ENCODE assay signal across 9 mouse cellular contexts in genomic region chr7:39455806-39456205, GRCm38 (mm10). TPM values are rescaled to one million over a fixed set of nuclear protein-coding genes. Genes with fewer than 3 reads are reported as not detected.
DNase-seq lines count a peak whose midpoint lies in the region; ATAC-seq and TF ChIP-seq lines count a peak whose summit lies in the region.
"Had no signal": no experiment of that assay in that cellular context is flagged by ENCODE, and none has a peak within 500 bp of the region (broad histone marks: within the 10 kb centered on the region; RNA-seq: fewer than 3 reads in every experiment).

No protein-coding gene starts in this region.

- no peaks in the 10 kb centered on the region for H3K9me3 ChIP-seq in embryonic facial prominence, embryonic 10.5 days
- no peaks in the 10 kb centered on the region for H3K9me3 ChIP-seq in limb, embryonic 11.5 days (ENCODE audit: control insufficient read depth, low read length)
- H3K9me3 ChIP-seq: neural tube, embryonic 12.5 days had no signal

- no peaks in the 10 kb centered on the region for H3K4me1 ChIP-seq in embryonic facial prominence, embryonic 10.5 days
- H3K4me1 ChIP-seq in limb, embryonic 11.5 days (ENCODE audit: control insufficient read depth, insufficient read depth, low read length) = no peaks in the 10 kb centered on the region
- H3K4me1 ChIP-seq in cerebellum, adult 2 months (ENCODE audit: control insufficient read depth, insufficient read depth, low read length) = peaks cover 8% of the 10 kb centered on the region; the same call in 1 of the 2 replicates

- no peak overlapping the region for H3K4me2 ChIP-seq in limb, embryonic 11.5 days (ENCODE audit: low read depth, severe bottlenecking)
- H3K4me2 ChIP-seq: neural tube, embryonic 12.5 days had no signal

- H3K9ac ChIP-seq in limb, embryonic 11.5 days (ENCODE audit: low read length) = no peak overlapping the region
- H3K9ac ChIP-seq: neural tube, embryonic 12.5 days had no signal

- TF ChIP-seq CTCF in cerebellum, adult 2 months (IDR thresholded peaks at IDR 0.05; ENCODE audit: borderline replicate concordance, insufficient read depth, low read depth, low read length) = no peak

- ATAC-seq in limb, embryonic 11.5 days (ENCODE audit: insufficient number of reproducible peaks, low FRiP score, low TSS enrichment, low read depth) = 0 out of 2 replicates have a peak, but pooled peaks have one; percentile 44

- TF ChIP-seq POLR2A in cerebellum, adult 2 months (IDR thresholded peaks at IDR 0.05; ENCODE audit: borderline replicate concordance, insufficient read depth, low read length) = no peak

- peaks cover 16% of the 10 kb centered on the region for H3K36me3 ChIP-seq in embryonic facial prominence, embryonic 10.5 days (replicated peaks)
- H3K36me3 ChIP-seq in limb, embryonic 11.5 days (ENCODE audit: control insufficient read depth, insufficient read depth, low read length) = no peaks in the 10 kb centered on the region

- no peak overlapping the region for H3K27ac ChIP-seq in embryonic facial prominence, embryonic 10.5 days (replicated peaks)
- no peak overlapping the region for H3K27ac ChIP-seq in limb, embryonic 11.5 days (replicated peaks; ENCODE audit: low read depth, low read length)
- H3K27ac ChIP-seq in cerebellum, adult 2 months (ENCODE audit: insufficient read depth, low read length) = no peak overlapping the region
- H3K27ac ChIP-seq: neural tube, embryonic 12.5 days had no signal

- peak; percentile 44 for DNase-seq in urinary bladder, postnatal 14 days (ENCODE audit: low spot score)
- no peak for DNase-seq in urinary bladder, postnatal 10 days (ENCODE audit: low spot score)
- peak; percentile 72 for DNase-seq in embryonic facial prominence, embryonic 10.5 days (ENCODE audit: low spot score)
- DNase-seq in limb, embryonic 11.5 days (ENCODE audit: low spot score) = peak; percentile 87
- peak; percentile 70 for DNase-seq in ovary, postnatal 36 days (ENCODE audit: low spot score)
- no peak for DNase-seq in right cerebral cortex, postnatal 4 days
- DNase-seq in frontal cortex, postnatal 14 days (ENCODE audit: low spot score in 2 of 2) = no peak
- no peak for DNase-seq in cerebellum, adult 2 months

- no peak overlapping the region for H3K4me3 ChIP-seq in embryonic facial prominence, embryonic 10.5 days
- H3K4me3 ChIP-seq in limb, embryonic 11.5 days (ENCODE audit: low read depth, low read length) = no peak overlapping the region
- no peak overlapping the region for H3K4me3 ChIP-seq in cerebellum, adult 2 months (replicated peaks; ENCODE audit: insufficient read depth, low read depth, low read length)
- H3K4me3 ChIP-seq: neural tube, embryonic 12.5 days had no signal

- WGBS in embryonic facial prominence, embryonic 10.5 days = 21% methylated on average over 6 of the region's 6 CpGs
- WGBS in limb, embryonic 11.5 days = 23% methylated on average over 6 of the region's 6 CpGs
- WGBS in cerebellum, adult 2 months = 48% methylated on average over 6 of the region's 6 CpGs

- no peaks in the 10 kb centered on the region for H3K27me3 ChIP-seq in embryonic facial prominence, embryonic 10.5 days (replicated peaks; ENCODE audit: low read depth, poor library complexity, severe bottlenecking)
- no peaks in the 10 kb centered on the region for H3K27me3 ChIP-seq in limb, embryonic 11.5 days (ENCODE audit: control insufficient read depth, insufficient read depth, low read length)
- no peaks in the 10 kb centered on the region for H3K27me3 ChIP-seq in cerebellum, adult 2 months (ENCODE audit: control insufficient read depth, insufficient read depth, low read length)
- H3K27me3 ChIP-seq: neural tube, embryonic 12.5 days had no signal

RNA-seq across cellular contexts. Expression of gene Gm5114, which starts 42.8 kb away (rescaled TPM):
- not detected in 2 replicates for polyA plus RNA-seq in embryonic facial prominence, embryonic 10.5 days (2016; fragmentation: Nextera tagmentation; extraction: Ambion mirVana)
- not detected in 2 replicates for polyA plus RNA-seq in limb, embryonic 11.5 days (2014; fragmentation: Nextera tagmentation; extraction: Ambion mirVana)
- polyA plus RNA-seq in cerebellum, adult 2 months (2012; rRNA removed) = not detected in 2 replicates
- polyA plus RNA-seq: neural tube, embryonic 12.5 days had no signal

Comparison
In these comparisons a context has a peak if more than half of its experiments do, and no peak if none do; other contexts are left out.
1. DNase-seq: peak in urinary bladder, postnatal 14 days (single experiment), embryonic facial prominence, embryonic 10.5 days (single experiment), limb, embryonic 11.5 days (single experiment) and ovary, postnatal 36 days (single experiment); none in urinary bladder, postnatal 10 days (single experiment), right cerebral cortex, postnatal 4 days (single experiment), frontal cortex, postnatal 14 days (0 of 2) and cerebellum, adult 2 months (0 of 2).